Mouse (Mus musculus) limb, embryonic 14.5 days (tissue): ENCODE results near the gene Eid2. TPM values are rescaled to one million over a fixed set of nuclear protein-coding genes. Genes with fewer than 3 reads are reported as not detected.
A peak's percentile ranks its signal among the peaks of the same experiment; 100 is the strongest.
"Not testable (repeated sequence)": the region's sequence is repeated elsewhere in the genome, so short reads cannot be mapped to it uniquely, and the experiment has no call there.

Experiments
- ATAC-seq: fragments of 200-750 bp; cut with Nextera tagmentation; 2 replicates; pipeline ENCODE4 v1.8.0; 2017; ENCODE audit warnings: low read depth, moderate number of reproducible peaks, moderate TSS enrichment; ENCODE audit not compliant: low FRiP score
- DNase-seq: peaks from one replicate; pipeline ENCODE4 v3.0.0-alpha.2; 2015; ENCODE audit warnings: low spot score
- H3K27ac ChIP-seq: fragments of 300-500 bp; sonication (generic); replicated peaks from 2 replicates; pipeline ENCODE4 v1.5.1; 2014; ENCODE audit warnings: low read depth, mild to moderate bottlenecking, low read length, moderate library complexity, mixed read lengths
- H3K27me3 ChIP-seq: fragments of 300-500 bp; sonication (generic); 2 replicates; pipeline ENCODE4 v1.6.1; 2014; ENCODE audit warnings: low read length, mixed read lengths; ENCODE audit not compliant: control insufficient read depth, insufficient read depth
- H3K36me3 ChIP-seq: fragments of 300-500 bp; sonication (generic); 2 replicates; pipeline ENCODE4 v1.6.1; 2014; ENCODE audit warnings: mild to moderate bottlenecking, low read length, moderate library complexity, mixed read lengths; ENCODE audit not compliant: control insufficient read depth, insufficient read depth
- H3K4me1 ChIP-seq: fragments of 300-500 bp; sonication (generic); 2 replicates; pipeline ENCODE4 v1.6.1; 2014; ENCODE audit warnings: antibody characterized with exemption, low read length, mixed read lengths; ENCODE audit not compliant: control insufficient read depth, insufficient read depth
- H3K4me2 ChIP-seq: fragments of 300-500 bp; sonication (generic); replicated peaks from 2 replicates; pipeline ENCODE4 v1.6.1; 2014; ENCODE audit warnings: low read depth, mild to moderate bottlenecking, low read length, moderate library complexity; ENCODE audit not compliant: severe bottlenecking
- H3K4me3 ChIP-seq: fragments of 300-500 bp; sonication (generic); replicated peaks from 2 replicates; pipeline ENCODE4 v1.5.1; 2014; ENCODE audit warnings: low read length
- H3K9ac ChIP-seq: fragments of 300-500 bp; sonication (generic); 2 replicates; pipeline ENCODE4 v1.6.1; 2014; ENCODE audit warnings: mild to moderate bottlenecking, low read depth, low read length, moderate library complexity; ENCODE audit not compliant: severe bottlenecking
- H3K9me3 ChIP-seq: fragments of 300-500 bp; sonication (generic); 2 replicates; pipeline ENCODE4 v1.6.1; 2016; ENCODE audit warnings: low read length; ENCODE audit not compliant: control insufficient read depth
- POLR2A ChIP-seq: fragments of 200-500 bp; IDR thresholded peaks from 2 replicates; pipeline ENCODE4 v1.8.0; 2012; ENCODE audit warnings: inconsistent platforms, mild to moderate bottlenecking, moderate library complexity, borderline replicate concordance; ENCODE audit not compliant: insufficient read depth, insufficient read length; ENCODE audit errors: extremely low read depth
- WGBS: fragments of 180-500 bp; shearing (Covaris S2); extraction: QIAGEN DNeasy Blood & Tissue Kit; methylation state at CpG from one replicate; pipeline ENCODE4 v1.1.7; 2014; 5-methylcytosine and 5-hydroxymethylcytosine counted together
- polyA plus RNA-seq, 2 experiments: library from polyadenylated mRNA; depleted of rRNA in 1 of 2; stranded (reverse) in 1 of 2; unstranded in 1 of 2; fragments of >200 nt; fragmentation: Nextera tagmentation in 1 of 2; extraction: Ambion mirVana in 1 of 2; gene quantifications; 2 replicates each; pipeline versions ENCODE4 v1.2.1 to v1.2.3; 2012 to 2014

The Eid2 gene
- polyA plus RNA-seq (2012; rRNA removed) (33.0 and 35.0 TPM in 2 replicates), polyA plus RNA-seq (2014; fragmentation: Nextera tagmentation; extraction: Ambion mirVana) (12.2 and 17.0 TPM in 2 replicates)

DNA sequence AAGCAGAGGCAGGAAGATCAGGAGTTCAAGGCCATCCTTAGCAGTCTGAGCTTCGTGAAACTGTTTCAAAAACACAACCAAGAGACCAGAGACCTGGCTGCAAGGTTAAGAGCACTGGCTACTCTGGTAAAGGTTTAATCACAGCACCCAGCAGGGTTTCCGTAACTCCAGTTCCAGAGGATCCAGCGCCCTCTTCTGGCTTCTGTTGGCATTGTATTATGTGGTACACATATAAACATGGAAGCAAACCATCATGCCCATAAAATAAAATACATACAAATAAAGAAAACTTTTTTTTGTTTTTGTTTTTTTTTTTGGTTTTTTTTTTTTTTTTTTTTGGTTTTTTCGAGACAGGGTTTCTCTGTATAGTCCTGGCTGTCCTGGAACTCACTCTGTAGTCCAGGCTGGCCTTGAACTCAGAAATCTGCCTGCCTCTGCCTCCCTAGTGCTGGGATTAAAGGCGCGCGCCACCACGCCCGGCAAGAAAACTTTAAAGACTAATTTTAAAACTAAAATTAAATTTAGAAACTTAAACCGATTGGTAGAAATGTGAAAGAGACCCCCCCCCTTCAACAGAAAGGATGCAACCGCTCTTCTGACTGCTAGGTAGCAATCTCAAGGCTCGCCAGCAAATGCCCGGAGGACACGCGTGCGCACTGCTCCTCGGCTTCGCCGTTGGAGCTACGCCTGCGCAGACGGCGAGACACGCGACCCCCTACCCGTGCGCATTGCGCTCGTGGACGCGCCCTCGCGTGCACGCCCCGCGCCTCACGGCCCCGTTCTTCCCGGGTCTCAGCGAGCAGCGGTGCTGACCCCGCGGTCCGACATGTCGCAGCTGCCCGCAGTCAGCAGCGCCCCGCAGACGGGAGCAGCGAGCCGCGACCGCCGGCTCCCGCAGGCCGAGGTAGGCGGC is at the start of gene Eid2:
Gene Eid2 (plus strand): TSS at position 753 of the 913 bp plus-strand sequence.
- ATAC-seq (peak; percentile 93), DNase-seq (peak; percentile 94)
- 8% methylated on average over 46 of the region's 57 CpGs for WGBS
- peak within 1 kb of the TSS; percentile 85 for H3K4me3 ChIP-seq
- 0 out of 2 replicates have a peak, but pooled peaks cover 2% of the 10 kb centered on the region for H3K4me1 ChIP-seq
- peak within 1 kb of the TSS; percentile 46 for H3K4me2 ChIP-seq
- TF ChIP-seq POLR2A, result peak; percentile 85; the same call in 1 of the 2 replicates
- H3K9me3 ChIP-seq, result 0 out of 2 replicates have a peak, but pooled peaks cover 5% of the 10 kb centered on the region
- no peaks in the 10 kb centered on the region for H3K27me3 ChIP-seq
- peak within 1 kb of the TSS; percentile 95 for H3K9ac ChIP-seq
- H3K27ac ChIP-seq, result peak within 1 kb of the TSS; percentile 91
- peaks cover 6% of the 10 kb centered on the region for H3K36me3 ChIP-seq

DNA sequence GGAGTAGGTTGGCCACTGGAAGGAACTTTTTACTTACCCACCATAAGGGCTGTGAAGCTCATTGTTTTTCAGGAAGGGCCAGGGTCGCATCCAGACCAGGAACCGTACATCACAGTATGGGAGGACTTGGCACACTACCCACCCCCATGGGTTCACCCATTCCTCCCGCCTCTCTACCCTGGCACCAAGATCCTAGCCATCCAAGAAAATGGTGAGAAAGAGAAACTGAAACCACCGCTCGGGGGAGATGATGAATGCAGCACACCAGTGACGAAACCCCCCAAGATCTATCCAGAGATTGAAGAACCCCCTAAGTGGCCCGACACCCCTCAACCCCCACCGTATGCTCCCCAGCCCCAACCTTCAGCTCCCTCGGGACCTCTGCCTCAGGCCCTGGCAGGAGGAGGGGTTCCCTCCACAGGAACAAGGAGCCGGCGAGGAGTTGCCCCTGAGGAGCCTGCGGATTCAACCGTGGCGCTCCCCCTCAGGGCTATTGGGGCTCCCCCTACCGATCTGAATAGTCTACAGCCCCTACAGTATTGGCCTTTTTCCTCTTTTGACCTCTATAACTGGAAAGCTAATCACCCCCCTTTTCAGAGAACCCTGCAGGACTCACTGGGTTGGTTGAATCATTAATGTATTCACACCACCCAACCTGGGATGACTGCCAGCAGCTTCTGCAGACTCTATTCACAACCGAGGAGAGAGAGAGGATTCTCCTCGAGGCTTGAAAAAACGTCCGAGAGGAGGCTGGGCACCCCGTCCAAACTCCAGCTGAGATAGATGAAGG is 48.5 kb upstream of the Eid2 start:
- not testable (repeated sequence) for H3K36me3 ChIP-seq, H3K9me3 ChIP-seq, H3K4me1 ChIP-seq, ATAC-seq, H3K27me3 ChIP-seq, DNase-seq, H3K9ac ChIP-seq, H3K4me3 ChIP-seq, H3K27ac ChIP-seq, H3K4me2 ChIP-seq
- 91% methylated on average over 18 of the region's 20 CpGs for WGBS

DNA sequence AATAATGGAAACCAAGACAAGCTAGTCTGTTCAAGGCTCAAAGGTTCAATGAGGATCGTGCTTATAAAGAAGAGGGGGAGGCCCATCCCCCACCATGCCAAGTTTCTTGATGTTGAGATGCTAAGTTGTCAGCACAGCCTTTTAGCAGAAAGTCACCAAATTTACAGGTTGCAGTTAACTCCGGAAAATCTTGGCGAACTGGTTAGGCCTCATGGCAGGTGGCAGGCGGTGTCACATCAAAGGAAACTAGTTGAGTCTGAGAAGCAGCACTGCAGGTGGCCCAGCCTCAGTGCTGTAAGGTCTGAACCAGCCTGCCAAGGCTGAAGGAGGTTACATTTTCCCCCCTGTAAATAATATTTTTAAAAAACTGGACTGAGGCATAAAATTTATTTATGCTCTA is 40.8 kb upstream of the Eid2 start:
- not testable (repeated sequence) for H3K4me1 ChIP-seq, H3K4me3 ChIP-seq, H3K9me3 ChIP-seq, DNase-seq, H3K9ac ChIP-seq, H3K27me3 ChIP-seq, H3K4me2 ChIP-seq, H3K27ac ChIP-seq, ATAC-seq, H3K36me3 ChIP-seq
- 83% methylated on average over 4 of the region's 4 CpGs for WGBS

- not testable (repeated sequence) for H3K4me1 ChIP-seq, H3K36me3 ChIP-seq, H3K9ac ChIP-seq, H3K9me3 ChIP-seq, ATAC-seq, H3K4me2 ChIP-seq, H3K4me3 ChIP-seq, H3K27me3 ChIP-seq, DNase-seq, H3K27ac ChIP-seq
- WGBS, result 90% methylated on average over 4 of the region's 4 CpGs
These were observed 40.3 kb upstream of the Eid2 start for GRCm38 (mm10) chr7:28227421-28227820.

DNA sequence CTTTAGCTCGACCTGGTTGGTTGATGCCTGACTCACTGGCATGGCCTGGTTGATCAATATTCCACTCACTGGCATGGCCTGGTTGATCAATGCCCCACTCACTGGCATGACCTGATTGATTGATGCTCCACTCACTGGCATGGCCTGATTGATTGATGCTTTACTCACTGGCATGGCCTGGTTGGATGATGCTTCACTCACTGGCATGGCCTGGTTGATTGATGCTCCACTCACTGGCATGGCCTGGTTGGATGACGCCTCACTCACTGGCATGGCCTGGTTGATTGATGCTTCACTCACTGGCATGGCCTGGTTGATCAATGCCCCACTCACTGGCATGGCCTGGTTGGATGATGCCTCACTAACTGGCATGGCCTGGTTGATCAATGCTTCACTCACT is 23.7 kb upstream of the Eid2 start:
- H3K27me3 ChIP-seq, H3K4me3 ChIP-seq, ATAC-seq, H3K4me1 ChIP-seq, H3K9ac ChIP-seq, H3K4me2 ChIP-seq, H3K36me3 ChIP-seq, H3K27ac ChIP-seq, H3K9me3 ChIP-seq, DNase-seq: not testable (repeated sequence)
- 65% methylated on average over 2 of the region's 2 CpGs for WGBS
